Mouse (Mus musculus) T-helper 1 cell (primary cell): ENCODE data around the gene Gm5460.

Source experiments
- in situ Hi-C: fragments of 300-600 bp; cut with MboI, MseI; formaldehyde crosslinking; loops from one replicate; pipeline ENCODE4 v1.15.1; 2025; ENCODE audit warnings: high pct_unique_total_duplicates

Gm5460 gene

DNA sequence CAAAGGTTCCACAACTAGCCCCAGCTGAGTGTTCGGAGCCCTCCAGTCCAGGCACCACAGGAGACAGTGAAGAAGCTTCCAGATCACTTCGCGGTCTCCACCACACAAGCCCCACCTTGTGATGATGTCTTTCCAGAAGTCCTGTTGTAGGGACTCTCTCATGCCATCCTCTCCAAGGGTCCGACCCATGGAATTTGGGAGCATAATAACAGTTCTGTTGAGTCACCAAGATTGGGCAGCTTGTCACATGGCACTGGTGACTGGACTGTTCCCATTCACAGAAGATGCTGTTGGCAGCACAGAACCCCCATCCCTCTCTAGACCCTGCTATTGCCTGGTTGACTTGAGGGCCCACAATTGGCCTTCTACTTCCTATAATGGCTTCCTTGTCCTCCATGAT, at the start of gene Gm5460:
Gene Gm5460 (plus strand): TSS at position 378 of the 400 bp plus-strand sequence.
- in situ Hi-C loops: no loop called here

DNA sequence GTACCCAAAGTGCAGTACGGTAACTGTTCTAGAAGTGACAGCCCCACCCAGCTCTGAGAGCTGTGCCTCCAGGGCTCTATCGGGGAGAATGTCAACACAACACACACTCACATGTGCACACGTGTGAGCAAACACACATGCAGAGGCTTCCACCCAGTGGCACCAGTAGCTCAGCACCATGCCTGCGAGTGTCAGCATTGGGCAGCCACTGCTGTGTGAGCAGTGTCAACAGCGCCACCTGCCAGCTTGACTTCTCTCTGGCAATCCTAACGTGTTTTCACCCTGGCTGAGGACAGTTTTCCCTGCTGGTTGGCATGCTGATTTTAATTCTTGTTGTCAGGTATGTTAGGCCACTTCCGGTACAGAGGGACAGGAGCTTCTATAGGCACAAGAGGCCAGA, 43.9 kb upstream of the Gm5460 start:
- in situ Hi-C loops: no loop called here

DNA sequence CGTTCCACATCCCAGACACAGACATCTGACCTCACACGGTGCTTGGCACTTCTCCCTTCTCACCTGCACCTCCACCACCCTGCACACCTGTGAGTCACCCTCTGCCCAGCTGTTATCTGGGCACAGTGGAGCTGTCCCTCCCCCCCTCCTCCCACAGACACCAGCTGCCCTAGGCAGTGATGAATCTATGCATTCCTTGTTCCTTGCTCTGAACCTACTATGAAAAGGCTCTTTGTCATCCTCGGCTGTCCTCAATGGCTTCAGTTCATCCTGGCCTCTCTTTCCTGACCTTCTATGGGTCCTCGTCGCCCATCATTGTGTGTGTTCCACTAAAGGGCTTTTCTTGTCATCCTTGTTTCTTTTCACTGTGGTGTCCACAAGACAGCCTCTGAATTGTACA, 41.8 kb upstream of the Gm5460 start:
- in situ Hi-C loops: no loop called here

DNA sequence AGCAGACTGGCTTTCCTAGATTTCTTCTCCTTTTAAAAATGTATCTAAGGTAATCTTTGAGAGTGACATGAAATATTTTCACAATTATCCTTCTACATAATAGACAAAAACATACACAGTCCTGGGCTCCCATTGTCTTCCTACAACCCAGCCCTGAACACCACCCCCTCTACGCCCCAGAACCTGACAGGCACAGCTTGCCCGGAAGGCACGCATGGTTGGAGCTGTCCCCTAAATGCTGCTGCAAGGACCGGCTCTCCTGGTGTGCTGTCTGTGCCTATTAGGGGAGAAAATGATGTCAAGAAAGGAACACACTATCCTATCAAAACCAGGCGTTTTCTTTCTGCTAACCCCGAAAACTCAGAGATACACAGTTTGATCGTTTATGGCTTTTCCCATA, 38.8 kb upstream of the Gm5460 start:
- in situ Hi-C loops: no loop called here

DNA sequence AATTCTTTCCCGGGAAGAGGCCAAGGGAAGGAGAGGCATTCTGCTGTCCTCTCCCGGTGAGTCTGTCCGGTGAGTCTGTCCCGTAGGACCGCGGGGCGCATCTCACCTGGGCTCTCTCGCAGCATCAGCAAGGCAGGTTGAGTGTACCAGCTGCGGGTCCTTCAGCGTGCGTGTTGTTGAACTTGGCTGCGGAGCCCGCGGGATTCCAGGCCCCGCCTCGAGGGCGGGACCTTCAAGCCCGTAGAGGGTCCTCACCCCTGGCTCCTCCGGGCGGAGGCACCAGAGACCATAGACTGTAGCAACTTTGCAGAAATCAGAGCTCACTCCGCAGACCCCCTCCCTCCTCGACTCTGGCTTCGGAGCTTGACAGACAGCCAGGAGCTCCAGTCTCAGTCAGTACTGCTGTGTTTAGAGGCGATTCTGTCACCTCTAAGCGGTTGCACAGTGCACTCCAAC, 37.9 kb upstream of the Gm5460 start, which contains the start of gene Zfp488:
Gene Zfp488 (minus strand): TSS at position 161 of the 456 bp plus-strand sequence.
- in situ Hi-C loops: no loop called here

DNA sequence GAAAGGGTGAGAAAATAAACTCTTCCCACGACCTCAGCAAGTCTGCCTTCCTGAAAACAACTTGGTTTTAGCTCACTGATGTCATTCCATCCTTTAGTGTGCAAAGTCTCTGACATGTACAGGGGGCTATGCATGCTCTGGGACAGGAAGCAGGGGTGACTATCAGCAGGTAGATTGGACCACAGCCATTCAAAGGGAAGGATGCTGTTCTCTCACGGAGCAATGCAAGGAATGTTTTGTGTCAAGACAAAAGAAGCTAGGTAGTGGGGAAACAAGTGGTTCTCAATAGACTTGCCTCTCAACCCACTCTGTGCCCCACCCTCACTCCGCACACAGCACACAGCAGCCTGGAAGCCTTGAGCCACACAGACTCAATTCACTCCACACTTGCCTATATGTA, 27.4 kb upstream of the Gm5460 start:
- in situ Hi-C loops: no loop called here

DNA sequence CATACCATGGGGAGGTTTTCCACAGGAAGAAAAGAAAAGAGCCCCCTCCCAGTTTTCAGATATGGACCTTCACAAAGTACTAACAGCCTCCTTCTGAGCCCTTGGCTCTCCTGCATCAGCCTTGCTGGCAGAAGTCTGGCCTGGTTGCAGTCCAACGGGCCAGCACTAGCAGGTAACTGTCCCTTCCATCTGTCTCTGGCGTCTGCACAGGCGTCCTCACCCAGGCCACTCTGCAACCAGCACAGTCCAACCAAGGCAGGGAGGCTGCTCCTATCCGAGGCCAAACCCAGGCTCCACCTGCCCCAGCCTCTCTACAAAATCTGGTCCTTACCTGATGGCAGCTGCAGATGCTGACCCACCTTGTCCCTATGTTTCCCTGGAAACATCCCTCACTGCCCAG, 24.6 kb upstream of the Gm5460 start:
- in situ Hi-C loops: loop anchor here (10.0 kb wide), 1 partner anchor 1683 kb away; no protein-coding TSS in a partner anchor

DNA sequence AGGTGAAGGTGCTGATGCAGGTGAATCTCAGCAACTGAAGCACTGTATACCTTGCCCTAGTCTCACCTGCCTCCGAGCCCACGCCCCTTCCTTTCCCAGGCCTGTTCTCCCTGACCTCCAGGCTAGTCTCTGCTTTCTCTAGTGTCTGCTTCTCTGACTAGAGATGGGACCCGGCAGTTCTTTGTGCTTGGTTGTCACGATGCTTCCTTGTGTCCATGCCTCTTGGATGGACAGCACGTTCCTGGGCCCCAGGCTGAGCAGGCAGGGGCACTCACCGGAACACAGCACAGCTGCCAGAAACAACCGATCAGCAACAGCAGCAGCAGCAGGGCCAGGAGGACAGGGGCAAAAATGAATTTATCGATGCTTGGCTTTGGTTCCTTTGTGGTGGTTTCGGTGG, 23.5 kb upstream of the Gm5460 start:
- in situ Hi-C loops: loop anchor here (10.0 kb wide), 1 partner anchor 1682 kb away; no protein-coding TSS in a partner anchor

DNA sequence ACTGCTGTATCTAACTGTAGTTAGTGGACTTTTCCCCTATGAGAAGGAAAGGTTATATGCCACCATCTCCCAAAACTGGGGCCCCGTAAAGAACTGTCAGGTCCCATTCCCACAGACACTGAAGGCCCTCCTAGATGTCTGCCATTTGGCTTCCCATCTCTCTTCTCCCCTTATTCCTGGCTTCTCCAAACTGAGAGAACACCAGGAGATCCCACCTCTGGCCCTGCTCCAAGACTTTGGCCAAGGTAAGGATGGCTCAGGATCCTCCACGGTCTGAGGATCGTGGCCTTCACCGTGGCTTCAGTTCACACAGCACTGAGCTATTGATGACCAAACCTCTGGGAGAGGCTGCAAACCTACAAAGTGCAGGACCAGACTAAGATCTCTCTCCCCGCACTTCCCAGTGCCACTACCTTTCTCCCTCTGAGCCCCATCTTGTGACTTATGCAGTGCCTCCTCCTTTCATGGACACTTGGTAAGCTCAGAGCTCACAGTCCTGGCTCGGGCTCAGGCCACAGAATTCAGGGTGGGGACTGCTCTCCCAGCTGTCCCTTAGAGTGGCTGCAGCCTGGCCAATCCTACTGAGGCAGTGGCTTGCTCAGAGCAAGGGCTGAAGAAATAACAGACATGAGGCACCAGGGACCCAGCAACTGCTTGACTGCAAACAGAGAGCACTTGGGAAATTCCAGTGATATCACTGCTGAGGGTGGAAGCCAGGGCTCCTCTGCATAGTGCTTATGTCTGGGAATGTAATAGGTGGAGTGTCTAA, 22.9 kb upstream of the Gm5460 start:
- in situ Hi-C loops: loop anchor here (10.0 kb wide), 1 partner anchor 1681 kb away; no protein-coding TSS in a partner anchor

DNA sequence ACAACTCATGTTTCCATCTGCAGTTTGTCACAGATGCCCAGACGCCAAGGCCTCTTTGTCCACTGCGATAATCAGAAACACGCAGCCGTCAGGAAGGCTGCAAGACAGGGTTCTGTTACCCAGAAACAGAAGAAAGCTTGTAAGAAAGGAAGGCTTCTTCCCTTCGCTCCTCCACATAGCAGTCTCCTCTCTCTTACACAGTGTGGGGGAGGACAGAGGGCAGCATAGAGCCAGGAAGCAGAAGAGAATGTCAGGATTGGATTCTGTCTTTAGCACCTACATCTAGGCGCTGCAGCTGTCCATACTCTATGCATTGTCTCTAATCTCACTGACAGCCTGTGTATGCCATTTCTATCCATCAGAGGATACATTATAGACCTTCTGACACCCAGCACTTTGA, 19.1 kb upstream of the Gm5460 start:
- in situ Hi-C loops: loop anchor here (10.0 kb wide), 1 partner anchor 1677 kb away; no protein-coding TSS in a partner anchor

DNA sequence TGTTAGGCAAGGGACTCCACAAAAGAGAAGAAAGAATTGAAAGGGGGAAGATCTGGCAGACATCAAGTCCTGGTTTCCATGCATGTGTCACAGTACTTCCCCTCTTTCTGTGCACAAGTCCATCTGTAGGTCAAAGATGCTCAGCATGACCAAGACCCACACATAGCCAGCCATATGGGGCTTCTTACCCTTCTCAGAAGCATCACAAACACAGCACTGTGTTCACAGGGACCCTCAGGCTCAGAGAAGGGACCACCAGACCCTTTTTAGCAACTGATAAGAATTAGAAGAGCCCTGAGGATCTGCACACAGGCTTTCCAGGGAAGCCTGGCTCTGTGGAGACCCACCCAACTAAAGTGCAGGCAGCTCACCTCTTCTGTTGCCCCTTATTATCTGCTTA, 16.5 kb upstream of the Gm5460 start:
- in situ Hi-C loops: no loop called here

DNA sequence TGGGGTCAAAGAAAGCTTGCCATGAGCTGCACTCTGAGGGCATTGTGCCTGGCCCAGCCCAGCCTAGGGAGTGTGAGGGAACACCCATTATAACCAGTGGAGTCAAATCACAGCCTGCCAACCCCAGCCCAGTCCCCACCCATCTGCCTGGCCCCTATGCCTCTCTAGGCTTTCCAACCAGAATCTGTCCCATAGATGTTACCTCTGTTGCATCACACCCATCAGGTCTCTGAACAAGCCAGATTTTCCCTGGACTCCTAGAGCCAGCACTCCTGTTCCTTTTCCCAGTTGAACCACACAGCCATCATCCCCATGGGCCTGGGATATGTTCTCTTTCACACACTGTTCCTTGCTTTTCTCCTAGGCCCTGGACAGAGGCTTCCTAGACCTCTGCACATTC, 15.1 kb upstream of the Gm5460 start:
- in situ Hi-C loops: no loop called here

DNA sequence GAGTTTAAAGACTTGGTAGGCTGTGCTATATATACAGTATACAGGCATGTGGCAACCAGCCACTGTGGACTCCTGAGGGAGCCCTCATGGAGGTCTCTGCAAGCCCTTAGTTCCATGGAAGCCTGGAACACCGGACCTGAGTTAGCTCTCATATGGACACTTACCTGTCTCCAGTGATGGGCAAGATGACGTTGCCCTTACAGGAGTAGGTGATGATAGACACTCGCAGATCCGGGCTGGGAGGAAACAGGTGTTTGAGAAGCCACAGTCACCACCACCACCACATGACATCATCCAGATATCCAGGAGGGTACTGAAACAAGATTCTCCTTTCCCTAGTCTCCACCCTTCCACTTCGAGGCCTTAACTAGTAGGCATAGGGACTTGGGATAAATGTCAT, 14.2 kb upstream of the Gm5460 start:
- in situ Hi-C loops: no loop called here

DNA sequence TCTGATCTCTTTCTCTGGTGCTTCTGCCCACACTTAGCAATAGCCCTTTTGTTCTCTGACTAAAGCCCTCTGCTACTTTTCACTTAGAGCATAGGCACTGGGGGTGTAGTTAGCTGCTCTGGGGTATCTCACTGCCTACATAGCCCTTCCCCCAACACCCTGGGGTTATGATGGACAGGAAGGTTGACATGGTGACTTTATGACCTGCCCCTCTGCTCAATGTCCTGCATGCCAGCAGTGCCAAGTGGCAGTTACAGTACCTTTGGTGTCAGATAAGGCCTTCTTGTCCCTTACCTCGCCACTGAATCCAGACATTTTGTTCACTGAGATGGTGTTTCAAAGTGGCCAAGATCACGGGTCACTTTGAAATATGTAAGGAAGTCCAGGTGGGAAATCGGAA, 1.5 kb upstream of the Gm5460 start, which contains the start of gene Gm30083:
Gene Gm30083 (minus strand): TSS at position 120 of the 400 bp plus-strand sequence.
- in situ Hi-C loops: no loop called here

DNA sequence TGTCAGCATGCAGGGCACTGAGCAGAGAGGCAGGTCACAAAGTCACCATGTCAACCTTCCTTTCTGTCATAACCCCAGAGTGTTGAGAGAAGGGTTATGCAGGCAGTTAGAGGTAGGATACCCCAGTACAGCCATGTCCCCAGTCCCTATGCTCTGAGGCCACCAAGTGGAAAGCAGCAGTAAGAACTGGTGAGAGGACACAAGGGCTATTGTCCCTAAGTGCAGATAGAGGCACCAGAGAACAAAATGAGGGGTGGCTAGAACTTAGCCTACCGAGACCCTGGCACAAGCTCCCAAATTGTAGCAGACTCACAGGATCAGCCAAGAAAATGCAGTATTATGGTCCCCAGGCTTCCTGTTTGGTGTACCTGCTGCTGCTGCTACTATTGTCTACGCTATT, 380 bp downstream of the Gm5460 start:
- in situ Hi-C loops: no loop called here

DNA sequence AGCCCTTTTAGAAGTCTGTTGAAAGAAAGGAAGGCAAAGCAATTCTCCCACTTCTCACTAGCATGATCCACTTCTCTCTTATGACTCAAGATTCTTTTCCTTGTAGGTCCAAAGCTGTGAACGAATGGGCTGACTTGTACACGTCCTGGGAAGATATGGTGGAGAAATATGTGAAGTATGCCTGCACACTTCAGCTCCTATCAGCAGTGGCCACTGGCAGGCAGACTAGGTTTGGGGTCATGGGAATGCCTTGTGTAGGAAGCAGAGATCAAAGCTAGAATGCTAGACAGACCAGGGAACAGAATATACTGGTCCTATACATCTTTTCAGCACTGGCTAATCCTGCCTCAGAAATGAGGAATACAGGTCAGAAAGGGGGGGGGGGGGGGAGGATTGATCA, 10.2 kb downstream of the Gm5460 start:
- in situ Hi-C loops: no loop called here

DNA sequence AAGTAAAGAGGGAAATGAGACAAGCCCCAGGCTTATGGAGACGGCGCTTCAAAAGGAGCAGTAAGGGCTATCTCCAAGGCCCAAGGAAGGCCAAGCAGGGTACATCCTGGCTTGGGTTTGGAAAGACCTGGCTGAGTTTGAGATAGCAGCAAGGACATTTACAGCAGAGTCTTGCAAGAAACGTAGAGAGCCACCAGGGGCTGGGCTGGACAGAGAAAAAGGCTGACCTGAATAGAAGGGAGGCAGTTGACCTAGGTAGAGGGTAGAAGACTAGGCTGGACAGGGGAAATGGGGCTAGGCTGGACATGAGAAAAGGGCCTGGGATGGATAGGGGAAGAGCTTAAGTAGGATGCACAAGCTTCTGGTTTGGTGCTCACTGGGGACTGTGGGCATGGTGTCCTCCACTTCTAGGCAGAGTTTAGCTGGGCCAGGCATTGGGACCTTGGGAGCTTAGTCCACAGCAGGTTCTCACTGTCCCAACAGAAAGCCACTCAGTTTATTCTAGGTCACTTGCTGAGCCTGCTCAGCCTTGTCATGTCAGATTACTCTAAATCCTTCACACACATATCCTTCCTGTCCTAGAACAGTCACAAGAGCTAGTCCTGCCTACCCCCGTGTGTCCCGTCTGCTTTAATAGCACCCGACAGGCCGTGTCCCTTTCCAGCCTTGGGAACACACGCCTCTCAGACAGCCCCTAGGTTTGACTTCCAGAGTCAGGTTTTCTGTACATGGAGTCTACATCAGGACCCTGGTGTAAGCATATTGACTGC, 17.5 kb downstream of the Gm5460 start:
- in situ Hi-C loops: no loop called here

DNA sequence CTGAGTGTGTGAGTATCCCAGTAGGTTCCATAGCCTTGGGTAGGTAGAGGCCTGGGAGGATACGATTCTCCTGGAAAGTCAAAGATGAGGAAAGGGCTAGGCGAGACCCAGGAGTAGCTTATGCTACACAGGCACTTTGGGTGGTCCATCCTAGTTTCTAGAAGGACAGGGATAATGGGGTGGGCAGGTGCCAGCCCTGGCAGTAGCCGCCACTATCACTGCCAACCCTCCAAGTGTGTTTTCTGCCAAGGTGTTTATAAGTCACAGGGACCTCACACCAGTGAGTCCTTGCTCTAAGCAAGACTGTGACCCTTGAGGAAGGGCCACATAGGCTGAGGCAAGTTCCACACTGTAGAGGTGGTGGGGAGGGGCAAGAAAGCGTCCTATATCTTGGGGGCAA, 24.7 kb downstream of the Gm5460 start:
- in situ Hi-C loops: no loop called here

DNA sequence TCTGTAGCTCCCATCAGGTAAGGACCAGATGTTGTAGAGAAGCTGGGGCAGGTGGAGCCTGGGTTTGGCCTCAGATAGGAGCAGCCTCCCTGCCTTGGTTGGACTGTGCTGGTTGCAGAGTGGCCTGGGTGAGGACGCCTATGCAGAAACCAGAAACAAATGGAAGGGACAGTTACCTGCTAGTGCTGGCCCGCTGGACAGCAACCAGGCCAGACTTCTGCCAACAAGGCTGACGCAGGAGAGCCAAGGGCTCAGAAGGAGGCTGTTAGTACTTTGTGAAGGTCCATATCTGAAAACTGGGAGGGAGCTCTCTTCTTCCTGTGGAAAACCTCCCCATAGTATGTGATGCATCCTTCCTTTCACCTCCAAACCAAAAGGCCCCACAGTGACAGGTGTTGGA, 26.8 kb downstream of the Gm5460 start:
- in situ Hi-C loops: no loop called here

DNA sequence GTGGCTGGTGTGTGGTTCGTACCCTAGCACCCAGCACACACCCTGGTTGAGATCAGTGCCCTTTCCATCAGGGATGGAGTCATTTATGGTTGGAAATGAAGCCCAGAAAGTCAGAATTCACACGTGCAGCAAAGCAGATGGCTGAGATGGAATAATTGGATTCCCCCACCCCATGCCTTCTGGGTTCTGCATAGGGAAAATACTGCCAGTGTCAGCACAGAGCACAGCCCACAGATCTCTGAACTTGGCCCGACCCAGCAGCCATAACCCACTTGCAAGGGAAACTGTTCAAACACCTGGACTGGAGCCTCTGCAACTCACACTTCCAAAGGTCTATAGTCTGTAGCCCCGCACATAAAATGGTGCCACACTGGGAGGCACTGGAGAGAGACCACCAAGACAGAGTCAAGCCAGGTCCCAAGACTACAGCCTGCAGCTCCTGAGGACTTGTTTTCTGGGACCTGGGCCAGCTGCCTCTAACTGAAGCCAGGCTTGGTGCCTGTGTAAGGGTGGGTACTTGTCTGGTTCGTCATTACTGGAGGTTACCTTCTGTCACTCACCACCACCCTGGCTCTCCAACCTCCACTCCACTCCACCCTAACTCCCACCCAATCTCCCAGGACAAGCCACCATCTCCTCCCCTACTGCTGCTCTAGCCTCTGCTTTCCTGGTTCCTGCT, 33.7 kb downstream of the Gm5460 start:
- in situ Hi-C loops: no loop called here

DNA sequence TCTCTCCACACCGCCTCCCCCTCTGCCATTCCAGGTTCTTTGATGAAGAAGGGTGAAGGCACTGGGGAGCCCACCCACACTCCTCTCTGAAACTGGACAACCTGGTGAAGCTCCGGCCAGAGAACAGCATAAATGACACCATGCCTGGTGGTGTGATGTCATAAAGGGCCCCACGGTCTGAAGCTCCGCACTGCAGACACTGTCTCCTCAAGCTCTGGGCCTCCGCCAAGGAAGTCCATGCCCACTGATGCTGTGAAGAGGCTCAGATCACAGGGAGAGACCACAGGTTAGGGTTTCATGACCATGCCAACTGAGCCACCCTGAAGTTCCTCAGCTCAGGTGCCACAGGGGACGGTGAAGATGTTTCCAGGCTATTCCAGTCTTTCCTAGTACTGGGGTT, 36.0 kb downstream of the Gm5460 start, which contains the start of gene Antxrl:
Gene Antxrl (plus strand): TSS at position 192 of the 400 bp plus-strand sequence.
- in situ Hi-C loops: no loop called here

DNA sequence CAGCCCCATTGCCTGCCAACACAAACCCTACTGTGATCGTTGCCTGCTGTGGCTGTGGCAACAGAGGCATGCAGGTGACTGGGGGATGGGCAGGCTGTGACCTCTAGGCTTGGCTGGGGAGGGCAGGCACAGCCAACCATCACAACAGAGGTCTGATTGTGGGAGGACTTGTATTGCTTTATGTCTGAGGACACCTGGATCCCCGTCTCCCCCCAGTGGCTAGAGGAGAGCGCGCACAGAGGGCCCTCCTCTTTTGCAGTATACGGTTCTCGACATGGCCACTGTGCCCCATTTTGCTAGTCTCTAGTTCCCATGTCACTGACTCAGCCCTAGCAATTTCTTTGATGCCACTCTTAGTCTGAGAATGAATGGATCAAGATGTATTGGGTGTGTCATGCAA, 55.1 kb downstream of the Gm5460 start:
- in situ Hi-C loops: loop anchor here (10.0 kb wide), 1 partner anchor 503 kb away; no protein-coding TSS in a partner anchor
